10 mouse cellular contexts compared by ENCODE assay signal in the genomic region with DNA sequence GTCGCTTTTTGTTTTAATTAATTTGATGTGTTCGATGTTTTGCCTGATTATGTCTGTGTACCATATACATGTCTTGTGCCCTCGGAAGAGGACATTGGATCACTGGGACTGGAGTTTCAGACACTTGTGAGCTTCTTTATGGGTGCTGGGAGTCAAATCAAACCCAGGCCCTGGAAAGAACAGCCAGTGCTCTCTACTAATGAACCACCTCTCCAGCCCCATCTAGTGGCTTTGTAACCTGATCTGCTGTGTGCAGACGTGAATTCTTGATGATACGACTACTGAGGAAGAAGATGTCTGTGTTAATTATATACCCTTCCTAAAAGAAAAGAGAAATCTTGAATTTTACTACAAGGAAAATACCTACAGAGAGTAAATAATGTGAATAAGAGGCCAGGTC. TPM values are rescaled to one million over a fixed set of nuclear protein-coding genes. Genes with fewer than 3 reads are reported as not detected.
DNase-seq lines count a peak whose midpoint lies in the region; ATAC-seq and TF ChIP-seq lines count a peak whose summit lies in the region.
"Had no signal": no experiment of that assay in that cellular context is flagged by ENCODE, and none has a peak within 500 bp of the region (broad histone marks: within the 10 kb centered on the region; RNA-seq: fewer than 3 reads in every experiment).

No protein-coding gene starts in this region.

- POLR2A ChIA-PET in Patski (lab: Charles Lee), result no interaction called here

- peak; percentile 74 for TF ChIP-seq CTCF in layer of hippocampus, adult 2 months (conservative IDR thresholded peaks at IDR 0.05)
- TF ChIP-seq CTCF in Patski (IDR thresholded peaks at IDR 0.05), result peak; percentile 37

- peak; percentile 52 for DNase-seq in adrenal gland, postnatal 10 days
- no peak for DNase-seq in adrenal gland, adult 8-10 months
- DNase-seq in layer of hippocampus, adult 2 months (ENCODE audit: low spot score in 2 of 2), result no peak
- no peak for DNase-seq in layer of hippocampus, postnatal 25 days (ENCODE audit: extremely low spot score in 1 of 2, low spot score in 1 of 2)
- no peak for DNase-seq in Patski (ENCODE audit: low read depth, low spot score)
- peak; percentile 74 for DNase-seq in lung, postnatal 36 days
- no peak for DNase-seq in ovary, postnatal 10 days (ENCODE audit: low spot score)
- DNase-seq in yolk sac, embryonic 10.5 days (ENCODE audit: low spot score), result no peak

- CTCF ChIA-PET in Patski (lab: Charles Lee), result no interaction called here

- H3K27me3 ChIP-seq in Patski, result no peaks in the 10 kb centered on the region
- H3K27me3 ChIP-seq: embryonic facial prominence, embryonic 15.5 days; limb, embryonic 12.5 days had no signal

- ATAC-seq in Patski, result no peak

- H3K27ac ChIP-seq in layer of hippocampus, adult 2 months, result no peak overlapping the region
- H3K27ac ChIP-seq: embryonic facial prominence, embryonic 15.5 days; limb, embryonic 12.5 days had no signal

- no peak overlapping the region for H3K4me3 ChIP-seq in layer of hippocampus, adult 2 months
- H3K4me3 ChIP-seq: embryonic facial prominence, embryonic 15.5 days; limb, embryonic 12.5 days had no signal

- in situ Hi-C loops in Patski (cut with MboI; ENCODE audit: low pct_unique_long_range_greater_than_20kb), result no loop called here

RNA-seq across cellular contexts. Expression of a gene that starts 18.0 kb away (rescaled TPM):
- 10 to 100 TPM; 39.1 to 47.7 TPM for total RNA-seq in adrenal gland, postnatal 10 days (2021)
- total RNA-seq in adrenal gland, adult 8-10 months (2022), result 10 to 100 TPM; 42.3 to 54.0 (median 43.6) TPM
- 10 to 100 TPM; 12.4 to 12.7 TPM for total RNA-seq in layer of hippocampus, adult 2 months (2021)
- 10 to 100 TPM in 1 of 2 experiments, 1 to 10 TPM in 1; 9.6 to 13.2 TPM for total RNA-seq in layer of hippocampus, postnatal 25 days (2021)
- 33.5 TPM for polyA plus RNA-seq in Patski (2021)

Comparison
In these comparisons a context has a peak if more than half of its experiments do, and no peak if none do; other contexts are left out.
1. DNase-seq: peak in adrenal gland, postnatal 10 days (single experiment) and lung, postnatal 36 days (single experiment); none in adrenal gland, adult 8-10 months (single experiment), layer of hippocampus, adult 2 months (0 of 2), layer of hippocampus, postnatal 25 days (0 of 2), Patski (single experiment), ovary, postnatal 10 days (single experiment) and yolk sac, embryonic 10.5 days (single experiment).